Mouse (Mus musculus) ES-Bruce4 (cell line): ENCODE results near the gene Nos1ap. TPM values are rescaled to one million over a fixed set of nuclear protein-coding genes. Genes with fewer than 3 reads are reported as not detected.

ENCODE experiments used
- H3K27ac ChIP-seq: 2 replicates; pipeline ENCODE4 v1.5.1; 2012; ENCODE audit warnings: low read length, inconsistent platforms; ENCODE audit not compliant: insufficient read depth
- H3K27me3 ChIP-seq: 2 replicates; pipeline ENCODE4 v1.6.1; 2012; ENCODE audit warnings: mild to moderate bottlenecking, low read length, inconsistent platforms; ENCODE audit not compliant: control insufficient read depth, poor library complexity, insufficient read depth, severe bottlenecking
- H3K36me3 ChIP-seq: 2 replicates; pipeline ENCODE4 v1.6.1; 2012; ENCODE audit warnings: inconsistent platforms, mild to moderate bottlenecking, low read length, moderate library complexity; ENCODE audit not compliant: control insufficient read depth, poor library complexity, insufficient read depth, severe bottlenecking
- H3K4me1 ChIP-seq: one replicate; pipeline ENCODE4 v1.8.1; 2011; ENCODE audit warnings: low read length; ENCODE audit not compliant: control insufficient read depth, insufficient read depth
- H3K4me3 ChIP-seq: 2 replicates; pipeline ENCODE4 v1.5.1; 2011; ENCODE audit warnings: low read depth, mild to moderate bottlenecking, low read length
- H3K9ac ChIP-seq: 2 replicates; pipeline ENCODE4 v1.6.1; 2012; ENCODE audit warnings: low read depth, mild to moderate bottlenecking, inconsistent platforms; ENCODE audit not compliant: poor library complexity, severe bottlenecking
- H3K9me3 ChIP-seq: replicated peaks from 2 replicates; pipeline ENCODE4 v1.6.1; 2012; ENCODE audit warnings: mild to moderate bottlenecking, low read length, inconsistent platforms; ENCODE audit not compliant: control insufficient read depth, poor library complexity, insufficient read depth, severe bottlenecking
- CTCF ChIP-seq: IDR thresholded peaks from one replicate; pipeline ENCODE4 v1.8.1; 2011; ENCODE audit warnings: low read depth, low read length
- EP300 ChIP-seq: IDR thresholded peaks from 2 replicates; pipeline ENCODE4 v1.6.1; 2011; ENCODE audit warnings: low read depth, low read length; ENCODE audit not compliant: insufficient read depth
- POLR2A ChIP-seq: IDR thresholded peaks from one replicate; pipeline ENCODE4 v1.8.1; 2011; ENCODE audit warnings: low read length; ENCODE audit not compliant: insufficient read depth
- polyA plus RNA-seq: library from polyadenylated mRNA; stranded (reverse); fragments of >200 nt; gene quantifications from 2 replicates; pipeline ENCODE4 v1.2.4, GENCODE M21; 2011; ENCODE audit warnings: low read depth; ENCODE audit not compliant: missing spikeins, insufficient read depth, insufficient read length

Nos1ap gene
- polyA plus RNA-seq, 1 experiment = 4.6 TPM

DNA sequence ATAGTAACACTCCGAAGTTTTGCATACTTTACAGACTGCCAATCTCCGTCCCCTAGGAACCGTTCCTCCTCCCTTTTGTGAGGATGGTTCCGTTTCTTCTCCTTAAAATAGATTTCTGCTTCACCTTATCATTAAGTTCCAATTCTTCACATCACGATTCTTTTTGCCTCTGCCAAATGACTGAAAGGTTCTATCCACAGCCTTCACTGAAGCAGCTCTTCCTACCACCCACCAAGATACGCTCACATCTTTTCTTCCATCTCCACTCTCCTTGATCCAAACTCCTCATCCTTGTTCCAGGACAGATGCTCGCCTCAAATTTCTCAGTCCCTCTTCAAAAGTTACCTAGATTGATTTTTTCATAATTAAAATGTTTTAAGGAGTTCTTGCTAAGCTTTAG, 220.8 kb downstream of the Nos1ap start:
- Histone ChIP-seq H3K9me3 (no peaks in the 10 kb centered on the region), H3K27me3 (no peaks in the 10 kb centered on the region), H3K36me3 (no peaks in the 10 kb centered on the region), H3K4me3 (no peak overlapping the region), H3K4me1 (no peaks in the 10 kb centered on the region), H3K9ac (no peak overlapping the region), H3K27ac (no peak overlapping the region)
- TF ChIP-seq EP300 = no peak
- TF ChIP-seq POLR2A = no peak
- no peak for TF ChIP-seq CTCF

DNA sequence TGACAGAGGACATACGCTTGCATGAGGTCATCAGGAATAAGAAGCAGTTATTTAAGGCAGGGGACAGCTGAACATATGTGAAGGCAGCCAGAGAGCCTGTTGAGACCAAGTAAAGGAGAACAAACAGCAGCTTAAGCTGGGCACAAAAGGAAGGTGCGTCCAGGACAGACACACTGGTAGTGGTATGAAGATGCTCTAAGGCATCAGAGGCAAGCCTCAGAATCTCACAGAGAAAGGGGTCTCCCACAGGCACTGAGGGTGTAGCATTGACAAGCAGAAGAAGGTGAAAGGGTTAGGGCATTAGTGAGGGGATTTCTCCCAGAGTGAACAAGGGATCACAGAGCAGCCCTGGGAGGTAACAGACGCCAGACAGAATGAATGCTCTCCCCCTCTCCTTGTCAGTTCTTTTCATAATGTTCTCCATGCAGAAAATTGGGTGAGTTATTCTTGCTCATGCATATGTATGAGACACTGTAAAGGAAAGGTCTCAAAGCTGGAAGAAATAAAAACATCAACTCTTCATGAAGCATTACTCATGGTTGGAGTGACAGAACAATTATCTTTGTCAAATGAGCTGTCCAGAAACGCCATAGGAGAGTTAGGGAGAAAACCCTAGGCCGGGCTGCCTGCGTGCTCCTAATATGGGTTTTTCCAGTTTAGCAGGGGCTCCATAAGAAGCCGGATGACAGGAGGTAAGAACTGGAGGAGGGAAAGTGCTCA, 222.5 kb downstream of the Nos1ap start:
- Histone ChIP-seq H3K9ac (no peak overlapping the region), H3K9me3 (no peaks in the 10 kb centered on the region), H3K27me3 (no peaks in the 10 kb centered on the region), H3K4me1 (no peaks in the 10 kb centered on the region), H3K4me3 (no peak overlapping the region), H3K27ac (no peak overlapping the region), H3K36me3 (no peaks in the 10 kb centered on the region)
- no peak for TF ChIP-seq POLR2A
- no peak for TF ChIP-seq EP300
- TF ChIP-seq CTCF = no peak

DNA sequence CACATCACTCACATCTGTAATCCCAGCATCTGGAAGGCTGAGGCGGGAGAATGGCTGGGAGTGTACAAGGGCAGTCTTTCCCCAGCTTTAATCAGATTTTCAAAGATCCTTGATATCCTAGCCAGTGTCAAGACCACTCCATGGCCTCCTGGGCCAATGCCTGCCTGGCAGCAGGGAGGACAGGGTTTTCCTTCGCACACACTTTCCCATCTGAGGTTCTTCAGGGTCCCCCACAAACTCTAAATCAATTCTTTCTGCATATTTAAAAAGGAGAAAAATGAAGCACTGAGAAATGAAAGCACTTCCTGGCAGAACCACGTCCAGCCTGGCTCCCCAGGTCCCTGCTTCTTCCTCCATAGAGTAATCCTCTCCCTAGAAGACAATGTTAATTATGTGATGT, 225.9 kb downstream of the Nos1ap start:
- no peak overlapping the region for H3K27ac ChIP-seq
- H3K27me3 ChIP-seq = no peaks in the 10 kb centered on the region
- H3K9ac ChIP-seq = no peak overlapping the region
- H3K4me3 ChIP-seq = no peak overlapping the region
- no peaks in the 10 kb centered on the region for H3K4me1 ChIP-seq
- TF ChIP-seq POLR2A = no peak
- TF ChIP-seq EP300 = no peak
- no peak for TF ChIP-seq CTCF
- H3K9me3 ChIP-seq = no peaks in the 10 kb centered on the region
- H3K36me3 ChIP-seq = no peaks in the 10 kb centered on the region

DNA sequence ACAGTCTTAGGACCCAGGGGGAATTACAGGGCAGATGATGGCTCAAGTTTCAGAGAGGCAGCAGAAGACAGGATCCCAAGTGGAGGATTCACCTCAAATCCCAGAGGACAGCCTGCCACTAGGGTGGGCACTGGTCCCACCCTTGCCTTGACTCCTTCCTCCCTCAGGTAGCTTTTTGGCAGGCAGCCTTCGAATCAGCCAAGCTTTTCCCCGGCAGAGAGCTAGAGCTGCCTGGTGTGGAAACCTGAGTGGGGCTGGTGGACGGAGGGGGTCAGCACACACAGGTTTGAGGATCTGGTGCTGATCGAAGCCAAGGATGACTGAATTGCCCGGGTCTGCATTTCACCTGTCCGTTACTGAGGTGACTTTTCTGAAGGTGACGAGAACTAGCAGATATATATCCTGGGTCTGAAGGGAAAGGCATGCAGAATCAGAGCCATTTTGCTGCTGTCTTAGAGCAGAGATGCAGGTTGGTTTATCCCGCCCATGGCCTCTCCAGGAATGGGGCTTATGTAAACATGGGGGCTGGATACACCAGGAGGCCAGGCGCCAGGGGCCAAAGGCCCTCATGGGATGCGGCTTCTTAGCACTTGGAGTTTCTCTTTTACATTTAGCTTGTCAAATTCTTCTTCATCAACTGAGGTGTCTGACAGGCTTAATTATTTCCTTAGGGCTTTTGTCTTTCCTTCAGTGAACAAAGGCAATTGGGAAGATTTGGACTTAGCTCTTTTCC, 229.3 kb downstream of the Nos1ap start:
- H3K27ac ChIP-seq = no peak overlapping the region
- no peak overlapping the region for H3K4me3 ChIP-seq
- no peaks in the 10 kb centered on the region for H3K4me1 ChIP-seq
- H3K36me3 ChIP-seq = no peaks in the 10 kb centered on the region
- no peaks in the 10 kb centered on the region for H3K9me3 ChIP-seq
- TF ChIP-seq EP300 (no peak), CTCF (no peak), POLR2A (no peak)
- no peak overlapping the region for H3K9ac ChIP-seq
- H3K27me3 ChIP-seq = no peaks in the 10 kb centered on the region

DNA sequence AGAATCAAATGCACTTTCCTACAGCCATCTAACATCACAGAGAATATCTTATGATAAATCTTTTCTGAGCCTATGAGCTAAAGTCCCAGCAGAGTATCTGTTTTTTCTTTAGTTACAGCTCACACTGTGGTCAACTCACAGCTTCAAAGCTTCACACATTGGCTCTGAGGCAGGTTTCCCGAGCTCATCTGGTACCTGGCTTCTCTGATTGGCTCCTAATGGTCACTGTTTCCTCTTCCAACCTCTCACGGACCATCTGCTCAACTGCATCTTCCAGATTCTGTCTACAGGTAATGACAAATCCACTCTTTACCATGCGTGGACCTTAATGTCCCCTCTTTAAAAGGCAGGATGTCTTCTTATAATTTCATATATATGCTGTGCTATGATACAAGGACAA, 236.3 kb downstream of the Nos1ap start:
- Histone ChIP-seq H3K27ac (no peak overlapping the region), H3K9ac (no peak overlapping the region), H3K4me1 (no peaks in the 10 kb centered on the region), H3K4me3 (no peak overlapping the region), H3K27me3 (no peaks in the 10 kb centered on the region), H3K36me3 (no peaks in the 10 kb centered on the region), H3K9me3 (no peaks in the 10 kb centered on the region)
- no peak for TF ChIP-seq POLR2A
- TF ChIP-seq EP300 = no peak
- no peak for TF ChIP-seq CTCF

DNA sequence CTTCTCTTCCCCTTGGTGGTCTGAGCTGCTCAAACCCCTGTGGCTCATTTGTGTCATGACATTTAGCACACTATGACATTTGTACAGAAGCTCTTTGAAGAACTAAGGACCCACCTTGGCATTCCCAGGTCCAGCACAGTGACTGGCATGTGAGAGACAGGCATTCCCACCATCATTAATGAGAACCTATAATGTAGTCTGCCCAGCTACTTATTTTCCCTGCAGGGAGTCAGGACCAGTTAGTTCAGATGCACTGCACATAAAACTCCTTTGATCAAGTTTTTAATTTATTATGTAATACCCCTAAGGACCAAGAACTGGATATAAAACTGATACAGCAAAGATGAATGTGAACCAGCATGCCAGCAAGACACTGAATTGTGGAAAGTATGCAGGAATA, 238.6 kb downstream of the Nos1ap start:
- Histone ChIP-seq H3K9ac (no peak overlapping the region), H3K27me3 (no peaks in the 10 kb centered on the region), H3K27ac (no peak overlapping the region), H3K4me3 (no peak overlapping the region), H3K36me3 (no peaks in the 10 kb centered on the region), H3K4me1 (no peaks in the 10 kb centered on the region), H3K9me3 (no peaks in the 10 kb centered on the region)
- TF ChIP-seq EP300 (no peak), POLR2A (no peak), CTCF (no peak)
